Mouse (Mus musculus) lung, postnatal 0 days (tissue): ENCODE measurements at regions not wholly inside any gene's neighbourhood (a gene's known extent, or its start where the extent isn't known, plus 50 kb on each side); places are given as distances from the start of the nearest gene placed in this dataset.

Experiments
- CTCF ChIP-seq: IDR thresholded peaks from 2 replicates; pipeline ENCODE4 v1.5.1; 2016; ENCODE audit warnings: antibody characterized with exemption, mild to moderate bottlenecking
- EP300 ChIP-seq: IDR thresholded peaks from 2 replicates; pipeline ENCODE4 v1.6.1; 2016; ENCODE audit warnings: antibody characterized with exemption, mild to moderate bottlenecking, control low read depth

GRCm38 (mm10) chr1:186263196-186263595 is 146.1 kb upstream of the Lyplal1 start:
- TF ChIP-seq CTCF (no peak), EP300 (no peak)
